Mouse (Mus musculus) midbrain, postnatal 0 days (tissue): ENCODE data around the gene Samsn1. TPM values are rescaled to one million over a fixed set of nuclear protein-coding genes. Genes with fewer than 3 reads are reported as not detected.

Experiments used
- ATAC-seq: fragments of 200-750 bp; cut with Nextera tagmentation; 2 replicates; pipeline ENCODE4 v1.8.0; 2017; ENCODE audit warnings: moderate number of reproducible peaks, mild to moderate bottlenecking, moderate TSS enrichment, moderate library complexity; ENCODE audit not compliant: low FRiP score
- DNase-seq: peaks from one replicate; pipeline ENCODE4 v3.0.0-alpha.2; 2015; ENCODE audit warnings: low spot score
- H3K27ac ChIP-seq: fragments of 300-500 bp; sonication (generic); 2 replicates; pipeline ENCODE4 v1.5.1; 2014; ENCODE audit warnings: low read depth, mild to moderate bottlenecking, low read length, mixed read lengths
- H3K27me3 ChIP-seq: fragments of 300-500 bp; sonication (generic); 2 replicates; pipeline ENCODE4 v1.6.1; 2014; ENCODE audit warnings: low read length, control low read depth, mixed read lengths; ENCODE audit not compliant: insufficient read depth
- H3K36me3 ChIP-seq: fragments of 300-500 bp; sonication (generic); 2 replicates; pipeline ENCODE4 v1.6.1; 2014; ENCODE audit warnings: low read length, control low read depth, mixed read lengths; ENCODE audit not compliant: insufficient read depth
- H3K4me1 ChIP-seq: fragments of 300-500 bp; sonication (generic); 2 replicates; pipeline ENCODE4 v1.6.1; 2014; ENCODE audit warnings: mild to moderate bottlenecking, control low read depth, antibody characterized with exemption, low read length, mixed read lengths; ENCODE audit not compliant: insufficient read depth
- H3K4me2 ChIP-seq: fragments of 300-500 bp; sonication (generic); 2 replicates; pipeline ENCODE4 v1.6.1; 2014; ENCODE audit warnings: low read depth, mild to moderate bottlenecking, low read length, mixed read lengths; ENCODE audit not compliant: poor library complexity, severe bottlenecking
- H3K4me3 ChIP-seq: fragments of 300-500 bp; sonication (generic); 2 replicates; pipeline ENCODE4 v1.5.1; 2014; ENCODE audit warnings: low read depth, mild to moderate bottlenecking, low read length, moderate library complexity
- H3K9ac ChIP-seq: fragments of 300-500 bp; sonication (generic); replicated peaks from 2 replicates; pipeline ENCODE4 v1.6.1; 2014; ENCODE audit warnings: mild to moderate bottlenecking, low read length, moderate library complexity, mixed read lengths; ENCODE audit not compliant: poor library complexity, severe bottlenecking
- H3K9me3 ChIP-seq: fragments of 300-500 bp; sonication (generic); 2 replicates; pipeline ENCODE4 v1.6.1; 2016; ENCODE audit warnings: low read length, control low read depth
- CTCF ChIP-seq: IDR thresholded peaks from 2 replicates; pipeline ENCODE4 v1.5.1; 2016; ENCODE audit warnings: antibody characterized with exemption, mild to moderate bottlenecking
- WGBS: fragments of 180-500 bp; shearing (Covaris S2); extraction: QIAGEN DNeasy Blood & Tissue Kit; methylation state at CpG from one replicate; pipeline ENCODE4 v1.1.7; 2014; 5-methylcytosine and 5-hydroxymethylcytosine counted together
- polyA plus RNA-seq: library from polyadenylated mRNA; unstranded; fragments of >200 nt; fragmentation: Nextera tagmentation; extraction: Ambion mirVana; gene quantifications from 2 replicates; pipeline ENCODE4 v1.2.1, GENCODE M21; 2015
- total RNA-seq: library from RNA; depleted of rRNA; stranded (reverse); fragments of >200 nt; gene quantifications from 2 replicates; pipeline ENCODE4 v1.2.3, GENCODE M21; 2014

Samsn1 gene
- total and polyA plus RNA-seq, 2 experiments from 2014 or later, result 1.0 to 2.3 TPM

GRCm38 (mm10) chr16:75970266-75970998 lies 51.6 kb downstream of the Samsn1 start:
- WGBS, result 66% methylated on average over 6 of the region's 6 CpGs
- no peak overlapping the region for H3K4me2 ChIP-seq
- no peak for TF ChIP-seq CTCF
- DNase-seq (peak; percentile 24), ATAC-seq (no peak)
- H3K4me3 ChIP-seq, result no peak overlapping the region
- no peak overlapping the region for H3K9ac ChIP-seq
- H3K9me3 ChIP-seq, result no peaks in the 10 kb centered on the region
- no peaks in the 10 kb centered on the region for H3K27me3 ChIP-seq
- no peaks in the 10 kb centered on the region for H3K36me3 ChIP-seq
- H3K27ac ChIP-seq, result no peak overlapping the region
- no peaks in the 10 kb centered on the region for H3K4me1 ChIP-seq

- TF ChIP-seq CTCF, result no peak
- no peaks in the 10 kb centered on the region for H3K9me3 ChIP-seq
- no peak overlapping the region for H3K4me3 ChIP-seq
- WGBS, result 84% methylated on average over 8 of the region's 8 CpGs
- no peak for ATAC-seq
- H3K4me2 ChIP-seq, result no peak overlapping the region
- H3K9ac ChIP-seq, result no peak overlapping the region
- no peaks in the 10 kb centered on the region for H3K4me1 ChIP-seq
- DNase-seq, result no peak
- H3K27ac ChIP-seq, result no peak overlapping the region
- H3K36me3 ChIP-seq, result no peaks in the 10 kb centered on the region
- no peaks in the 10 kb centered on the region for H3K27me3 ChIP-seq
These were observed 60.1 kb downstream of the Samsn1 start for GRCm38 (mm10) chr16:75962021-75962420.

GRCm38 (mm10) chr16:75961487-75961886 lies 60.6 kb downstream of the Samsn1 start:
- WGBS, result 69% methylated on average over 5 of the region's 5 CpGs
- no peaks in the 10 kb centered on the region for H3K27me3 ChIP-seq

GRCm38 (mm10) chr16:75961036-75961435 lies 61.0 kb downstream of the Samsn1 start:
- Histone ChIP-seq H3K36me3 (no peaks in the 10 kb centered on the region), H3K9ac (no peak overlapping the region), H3K4me3 (no peak overlapping the region), H3K27ac (no peak overlapping the region), H3K4me1 (no peaks in the 10 kb centered on the region), H3K4me2 (no peak overlapping the region), H3K27me3 (no peaks in the 10 kb centered on the region), H3K9me3 (no peaks in the 10 kb centered on the region)
- 93% methylated on average over 7 of the region's 7 CpGs for WGBS
- no peak for TF ChIP-seq CTCF
- no peak for ATAC-seq
- DNase-seq, result no peak

More at GRCm38 (mm10) chr16:75961487-75961886, 60.6 kb downstream of the Samsn1 start:
- Histone ChIP-seq H3K9ac (no peak overlapping the region), H3K4me3 (no peak overlapping the region), H3K9me3 (no peaks in the 10 kb centered on the region), H3K4me2 (no peak overlapping the region), H3K36me3 (no peaks in the 10 kb centered on the region), H3K4me1 (no peaks in the 10 kb centered on the region), H3K27ac (no peak overlapping the region)
- DNase-seq (no peak), ATAC-seq (no peak)
- no peak for TF ChIP-seq CTCF

- no peak overlapping the region for H3K4me2 ChIP-seq
- no peaks in the 10 kb centered on the region for H3K27me3 ChIP-seq
- TF ChIP-seq CTCF, result no peak
- no peak overlapping the region for H3K9ac ChIP-seq
- H3K9me3 ChIP-seq, result no peaks in the 10 kb centered on the region
- no peak overlapping the region for H3K4me3 ChIP-seq
- no peak overlapping the region for H3K27ac ChIP-seq
- H3K4me1 ChIP-seq, result no peaks in the 10 kb centered on the region
- H3K36me3 ChIP-seq, result no peaks in the 10 kb centered on the region
- DNase-seq (no peak), ATAC-seq (no peak)
These were observed 88.7 kb downstream of the Samsn1 start for GRCm38 (mm10) chr16:75933357-75933756.

GRCm38 (mm10) chr16:75930222-75930553 lies 91.9 kb downstream of the Samsn1 start:
- WGBS, result 57% methylated on average over 4 of the region's 4 CpGs
- no peak overlapping the region for H3K4me2 ChIP-seq
- ATAC-seq, result no peak

More at GRCm38 (mm10) chr16:75930222-75930553, 91.9 kb downstream of the Samsn1 start:
- H3K9me3 ChIP-seq, result no peaks in the 10 kb centered on the region
- no peak overlapping the region for H3K9ac ChIP-seq
- no peaks in the 10 kb centered on the region for H3K27me3 ChIP-seq
- H3K4me1 ChIP-seq, result no peaks in the 10 kb centered on the region
- TF ChIP-seq CTCF, result no peak
- no peak overlapping the region for H3K27ac ChIP-seq
- no peak for DNase-seq
- H3K4me3 ChIP-seq, result no peak overlapping the region
- no peaks in the 10 kb centered on the region for H3K36me3 ChIP-seq
